Mouse (Mus musculus) hindbrain, embryonic 11.5 days (tissue): Measurements from ENCODE around the gene Pramef25. TPM values are rescaled to one million over a fixed set of nuclear protein-coding genes. Genes with fewer than 3 reads are reported as not detected.

Experiments used
- polyA plus RNA-seq: library from polyadenylated mRNA; unstranded; fragments of >200 nt; fragmentation: Nextera tagmentation; extraction: Ambion mirVana; gene quantifications from 2 replicates; pipeline ENCODE4 v1.2.1, GENCODE M21; 2014

The Pramef25 gene
- polyA plus RNA-seq, 1 experiment from 2014 or later, result not detected

Other genes with a start within 250 kb of the Pramef25 start
- gene Gm13089, start 248.3 kb downstream of the Pramef25 start, polyA plus RNA-seq, result not detected in 2 replicates
- not detected in 2 replicates for gene Gm13078, start 231.6 kb downstream of the Pramef25 start, polyA plus RNA-seq
- not detected in 2 replicates for gene Gm13023, start 161.7 kb downstream of the Pramef25 start, polyA plus RNA-seq
- gene Gm13084, start 134.9 kb downstream of the Pramef25 start, polyA plus RNA-seq, result not detected in 2 replicates
- not detected in 2 replicates for gene Gm13103, start 104.5 kb downstream of the Pramef25 start, polyA plus RNA-seq
- not detected in 2 replicates for gene Pramef6, start 50.6 kb downstream of the Pramef25 start, polyA plus RNA-seq
- gene Gm13101, start 15.9 kb upstream of the Pramef25 start, polyA plus RNA-seq, result not detected in 2 replicates
- gene Pramef17, start 43.4 kb upstream of the Pramef25 start, polyA plus RNA-seq, result not detected in 2 replicates
- gene Pramel4, start 108.1 kb upstream of the Pramef25 start, polyA plus RNA-seq, result not detected in 2 replicates
- not detected in 2 replicates for gene Gm13102, start 155.5 kb upstream of the Pramef25 start, polyA plus RNA-seq
- gene Oog3, start 211.6 kb upstream of the Pramef25 start, polyA plus RNA-seq, result not detected in 2 replicates
- gene Oog2, start 239.7 kb upstream of the Pramef25 start, polyA plus RNA-seq, result not detected in 2 replicates